Mouse (Mus musculus) gastrocnemius, postnatal 25 days (tissue): ENCODE measurements around the gene Acap2. TPM values are rescaled to one million over a fixed set of nuclear protein-coding genes. Genes with fewer than 3 reads are reported as not detected.
A peak's percentile ranks its signal among the peaks of the same experiment; 100 is the strongest.

Experiments used
- DNase-seq: peaks from one replicate; pipeline ENCODE4 v3.0.0; 2022
- total RNA-seq, 2 experiments: library from RNA; stranded (reverse); gene quantifications; 1 replicate in 1 of 2; 2 replicates in 1 of 2; pipeline ENCODE4 v1.2.3; 2021

Acap2 gene
- total RNA-seq, 2 experiments from 2014 or later, result 8.5 to 10.8 TPM

DNA sequence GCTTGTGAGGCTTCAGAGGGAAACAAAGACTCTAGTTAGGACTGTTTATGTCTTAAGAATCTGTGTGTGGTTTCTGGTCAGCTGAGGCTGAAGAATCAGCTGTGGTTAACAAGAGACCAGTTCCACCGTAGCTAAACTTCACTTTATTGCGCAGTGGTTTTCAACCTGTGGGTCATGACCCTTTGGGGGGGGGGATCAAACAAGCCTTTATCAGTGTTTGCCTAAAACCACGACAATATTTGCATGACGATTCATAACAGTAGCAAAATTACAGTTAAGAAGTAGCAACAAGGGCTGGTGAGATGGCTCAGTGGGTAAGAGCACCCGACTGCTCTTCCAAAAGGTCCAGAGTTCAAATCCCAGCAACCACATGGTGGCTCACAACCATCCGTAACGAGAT is 4.7 kb upstream of the Acap2 start:
- no peak for DNase-seq

DNA sequence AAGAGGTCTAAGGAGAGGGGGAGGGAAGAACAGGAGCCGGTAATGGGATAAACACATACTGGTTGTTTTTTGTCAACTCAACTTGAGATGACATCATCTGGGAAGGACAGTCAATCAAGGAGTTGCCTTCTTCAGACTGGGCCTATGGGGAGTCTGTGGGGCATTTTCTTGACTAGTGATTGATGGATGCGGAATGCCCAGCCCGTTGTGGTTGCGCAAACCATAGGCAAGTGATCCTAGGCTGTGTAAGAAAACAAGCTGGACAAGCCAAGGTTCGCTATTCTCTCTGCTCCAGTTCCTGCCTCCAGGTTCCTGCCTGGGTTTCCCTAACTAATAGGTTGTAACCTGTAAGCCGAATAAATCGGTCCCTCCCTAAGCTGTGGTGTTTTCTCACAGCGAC is 4.1 kb upstream of the Acap2 start:
- no peak for DNase-seq

DNA sequence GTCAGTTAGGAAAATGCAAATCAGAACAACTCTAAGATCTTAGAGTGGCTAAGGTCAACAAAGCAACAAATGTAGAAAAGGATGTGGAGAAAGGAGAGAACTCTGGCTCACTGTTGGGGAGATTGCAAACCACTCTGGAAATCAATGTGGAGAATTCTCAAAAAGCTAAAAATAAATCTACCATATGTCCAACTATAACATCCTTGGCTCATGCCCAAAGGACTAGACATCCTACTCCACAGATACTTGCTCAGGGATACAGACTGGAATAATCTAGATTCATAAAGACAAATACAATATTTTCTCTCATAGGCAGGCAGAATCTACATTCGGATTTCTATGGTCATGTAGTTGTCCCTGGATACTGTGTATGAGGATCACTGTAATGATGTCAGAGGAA is 3.2 kb upstream of the Acap2 start:
- no peak for DNase-seq

- DNase-seq, result no peak
Measured at GRCm38 (mm10) chr16:31201704-31202103, 659 bp upstream of the Acap2 start.

GRCm38 (mm10) chr16:31199926-31200789 is 887 bp downstream of the Acap2 start:
- peak; percentile 59 for DNase-seq

GRCm38 (mm10) chr16:31199591-31199925 is 1.5 kb downstream of the Acap2 start:
- DNase-seq, result peak; percentile 62

DNA sequence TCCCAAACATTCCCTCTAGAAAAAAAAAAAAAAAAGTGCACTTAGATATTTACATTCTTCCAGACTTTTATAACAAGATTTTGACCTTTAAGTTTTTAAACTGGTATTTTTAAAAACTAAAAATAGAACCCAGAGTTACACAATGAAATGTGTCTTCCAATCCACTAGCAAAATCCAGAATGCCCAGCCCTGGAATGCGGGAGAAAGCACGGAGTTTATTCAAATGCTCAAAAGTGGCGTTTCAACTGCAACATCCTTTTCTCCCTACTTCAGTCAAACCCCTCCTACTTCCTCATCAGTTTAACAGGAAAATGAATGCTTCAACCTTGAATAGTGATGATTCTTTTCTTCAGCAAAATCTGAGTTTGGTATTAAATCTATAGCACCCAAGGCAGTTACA is 4.1 kb downstream of the Acap2 start:
- no peak for DNase-seq

GRCm38 (mm10) chr16:31192526-31192925 is 8.5 kb downstream of the Acap2 start:
- no peak for DNase-seq

GRCm38 (mm10) chr16:31191818-31192217 is 9.2 kb downstream of the Acap2 start:
- no peak for DNase-seq

- no peak for DNase-seq
Measured at GRCm38 (mm10) chr16:31190426-31190825, 10.6 kb downstream of the Acap2 start.

- no peak for DNase-seq
Measured at GRCm38 (mm10) chr16:31189291-31189690, 11.8 kb downstream of the Acap2 start.

GRCm38 (mm10) chr16:31188799-31189198 is 12.2 kb downstream of the Acap2 start:
- no peak for DNase-seq

DNA sequence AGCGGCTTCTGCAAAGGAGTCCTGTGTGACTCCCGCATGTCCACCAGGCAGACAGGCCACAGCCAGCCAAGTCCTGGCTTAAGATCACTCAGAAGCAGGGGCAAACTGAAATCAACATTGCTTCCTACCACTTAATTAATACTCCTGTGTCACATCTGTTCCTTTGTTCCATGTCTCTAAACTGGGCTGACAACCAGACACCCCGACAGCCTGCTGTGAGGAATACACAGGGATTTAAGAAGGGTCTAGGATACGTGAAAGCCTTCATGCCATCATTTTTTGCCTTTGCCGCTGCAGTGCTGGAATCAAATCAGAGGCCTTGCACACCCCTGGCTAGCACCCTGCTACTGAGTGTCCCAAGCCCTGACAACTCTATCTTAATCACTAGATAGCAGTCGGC is 12.8 kb downstream of the Acap2 start:
- DNase-seq, result no peak

- no peak for DNase-seq
Measured at GRCm38 (mm10) chr16:31187192-31187591, 13.9 kb downstream of the Acap2 start.

GRCm38 (mm10) chr16:31185757-31186156 is 15.3 kb downstream of the Acap2 start:
- no peak for DNase-seq

- DNase-seq, result no peak
Measured at GRCm38 (mm10) chr16:31184727-31185126, 16.3 kb downstream of the Acap2 start.

DNA sequence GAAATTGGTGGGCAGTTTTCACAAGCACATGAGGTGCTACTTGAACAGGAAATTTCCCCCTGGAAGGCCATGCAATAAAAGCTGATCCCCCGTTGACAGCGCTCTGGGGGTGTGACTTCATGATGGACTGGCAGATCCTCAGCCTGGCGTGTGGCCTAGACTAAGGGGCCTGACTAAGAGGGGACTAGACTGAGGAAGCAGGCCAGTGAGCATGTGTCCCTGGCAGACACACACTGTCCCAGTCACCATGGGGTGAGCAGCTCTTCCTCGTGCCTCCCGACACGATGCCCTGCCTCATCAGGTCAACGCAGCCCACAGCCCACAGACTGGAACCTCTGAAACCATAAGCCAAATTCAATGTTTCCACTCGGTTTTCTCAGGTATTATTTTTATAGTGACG is 18.5 kb downstream of the Acap2 start:
- no peak for DNase-seq

- DNase-seq, result no peak
Measured at GRCm38 (mm10) chr16:31180843-31181242, 20.2 kb downstream of the Acap2 start.

- no peak for DNase-seq
Measured at GRCm38 (mm10) chr16:31179384-31179783, 21.7 kb downstream of the Acap2 start.

DNA sequence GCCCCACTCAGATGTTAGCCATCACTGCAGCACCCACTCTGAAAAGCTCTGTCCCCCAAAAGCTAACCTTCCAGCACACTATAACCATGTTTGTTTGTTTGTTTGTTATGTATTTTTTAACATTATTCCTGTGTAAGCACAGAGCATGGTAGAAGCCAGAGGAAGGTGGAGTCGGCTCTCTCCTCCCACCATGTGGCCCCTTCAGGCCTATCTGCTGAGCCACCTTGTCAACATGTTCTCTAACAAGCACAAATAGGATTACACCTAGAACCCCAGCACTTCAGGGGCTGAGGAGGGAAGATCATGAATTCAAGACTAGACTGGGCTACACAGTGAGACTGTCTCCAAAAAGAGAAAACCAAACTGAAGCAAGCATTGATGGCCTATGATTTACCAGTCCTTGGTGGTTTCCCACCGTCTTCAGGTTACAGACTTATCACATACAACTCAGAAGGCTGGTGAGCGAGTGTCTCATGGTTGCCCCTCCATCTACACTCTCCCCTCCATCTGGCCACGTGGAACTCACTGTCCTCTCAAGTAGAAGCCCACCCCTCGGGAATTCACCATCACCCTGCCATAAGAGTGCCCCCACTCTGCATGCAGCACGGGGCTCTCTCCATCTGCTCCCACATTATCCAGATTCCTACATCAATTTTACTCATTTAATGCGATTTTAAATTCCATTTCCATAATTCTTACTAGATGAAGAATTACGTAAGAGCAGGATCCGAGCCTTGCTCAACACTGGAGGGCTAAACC is 26.0 kb downstream of the Acap2 start:
- no peak for DNase-seq

DNA sequence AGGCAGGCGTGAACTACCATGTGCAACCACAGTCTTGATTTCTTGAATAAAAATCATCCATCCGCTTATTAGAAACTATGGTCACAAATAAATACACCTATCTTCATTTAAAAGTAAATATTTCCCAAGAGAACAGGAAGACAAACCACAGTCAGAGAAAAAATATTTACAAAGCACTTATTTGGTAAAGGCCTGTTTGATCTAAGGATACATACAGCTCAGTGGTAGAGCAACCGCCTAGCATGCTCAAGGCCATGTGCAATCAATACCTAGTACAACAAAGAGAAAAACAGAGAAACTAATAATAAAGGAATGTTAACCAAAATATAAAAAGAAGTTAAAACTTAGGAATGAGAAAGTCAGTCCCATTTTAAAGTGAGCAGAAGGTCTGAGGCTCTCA is 28.8 kb downstream of the Acap2 start:
- no peak for DNase-seq

DNA sequence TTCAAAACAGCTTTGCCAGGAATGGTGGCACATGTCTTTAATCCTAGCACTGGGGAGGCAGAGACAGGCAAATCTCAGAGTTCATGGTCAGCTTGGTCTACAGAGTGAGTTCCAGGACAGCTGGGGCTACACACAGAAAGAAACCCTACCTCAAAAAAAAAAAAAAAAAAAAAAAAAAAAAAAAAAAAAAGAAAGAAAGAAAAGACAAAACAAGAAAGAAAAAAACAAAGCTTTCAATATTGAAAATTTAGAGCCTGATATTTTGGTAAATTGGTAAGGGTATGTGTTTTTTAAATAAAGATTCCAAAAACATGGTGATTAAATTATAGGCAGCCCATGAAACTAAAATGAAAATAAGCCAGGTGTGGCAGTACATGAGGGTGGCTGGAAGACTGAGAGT is 29.6 kb downstream of the Acap2 start:
- no peak for DNase-seq

GRCm38 (mm10) chr16:31170297-31170696 is 30.7 kb downstream of the Acap2 start:
- DNase-seq, result no peak

GRCm38 (mm10) chr16:31169596-31169995 is 31.4 kb downstream of the Acap2 start:
- DNase-seq, result no peak
